Mouse (Mus musculus) heart, postnatal 14 days (tissue): ENCODE measurements around the gene Gm49355. TPM values are rescaled to one million over a fixed set of nuclear protein-coding genes. Genes with fewer than 3 reads are reported as not detected.

Source experiments
- DNase-seq, 2 experiments: peaks; one replicate each; pipeline ENCODE4 v3.0.0; 2021 to 2022
- intact Hi-C: fragments of 180-260 bp; cut with DNase I; formaldehyde crosslinking; loops from one replicate; pipeline ENCODE4 v1.15.1; 2025
- total RNA-seq, 2 experiments: library from RNA; stranded (reverse); gene quantifications; 2 replicates each; pipeline ENCODE4 v1.2.3; 2021

The Gm49355 gene
- total RNA-seq, 2 experiments from 2014 or later: not detected

- intact Hi-C loops: no loop called here
- DNase-seq: no peak
Observed at GRCm38 (mm10) chr14:12341789-12342457, 58.1 kb downstream of the Gm49355 start.

DNA sequence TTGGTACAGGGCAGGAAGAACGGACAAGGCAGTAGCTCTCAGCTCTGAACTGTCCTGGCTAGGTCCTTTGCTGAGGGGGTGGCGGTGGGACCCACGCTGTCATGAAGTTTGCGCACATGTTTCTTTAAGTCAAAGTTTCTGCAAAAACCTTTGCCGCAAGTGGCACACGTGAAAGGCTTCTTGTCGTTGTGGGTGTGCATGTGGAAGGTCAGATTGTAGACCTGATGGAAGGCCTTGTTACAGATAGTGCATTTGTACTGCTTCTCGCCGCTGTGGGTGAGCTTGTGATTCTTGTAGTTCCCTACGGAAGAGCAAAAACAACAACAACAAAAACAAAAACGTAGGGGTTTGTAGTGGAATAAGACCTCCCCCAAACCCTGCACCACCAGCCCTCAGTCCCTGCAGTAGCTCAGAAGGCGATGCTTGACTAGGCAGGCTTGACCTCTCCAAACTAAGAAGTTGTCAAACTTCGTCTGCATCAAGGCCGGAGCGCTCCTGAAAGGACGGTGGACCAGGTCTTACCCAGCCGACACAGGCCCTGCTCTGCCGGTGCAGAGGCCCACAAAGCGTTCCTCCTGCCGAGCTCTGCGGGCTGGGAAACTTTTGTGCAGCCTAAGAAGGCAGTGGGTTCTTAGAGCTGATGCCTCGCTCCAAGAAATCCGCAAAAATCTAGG lies 58.8 kb downstream of the Gm49355 start:
- intact Hi-C loops: no loop called here
- no peak for DNase-seq

DNA sequence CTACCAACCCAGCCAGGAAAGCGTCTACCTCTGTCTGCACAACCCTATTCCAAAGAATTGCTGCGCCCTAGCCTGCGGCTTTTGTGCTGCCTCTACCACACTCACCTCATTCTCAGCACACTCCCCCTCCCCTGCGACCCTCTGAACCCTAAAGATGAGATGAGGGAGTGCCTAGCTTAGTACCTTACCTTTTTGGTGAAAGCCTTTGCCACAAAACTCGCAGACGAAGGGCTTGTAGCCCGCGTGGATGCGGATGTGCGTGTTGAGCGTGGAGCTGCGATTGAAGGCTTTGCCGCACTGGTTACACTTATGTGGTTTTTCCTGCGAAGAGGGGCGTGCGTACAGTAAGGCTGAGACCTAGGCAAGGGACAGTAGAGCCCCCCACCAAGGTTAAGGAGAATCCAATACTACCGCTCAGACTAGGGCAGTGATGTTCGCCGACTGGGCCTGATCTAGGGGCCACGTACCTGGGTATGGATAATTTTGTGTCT lies 59.7 kb downstream of the Gm49355 start:
- intact Hi-C loops: no loop called here
- no peak for DNase-seq

GRCm38 (mm10) chr14:12344061-12344745 lies 60.4 kb downstream of the Gm49355 start:
- intact Hi-C loops: no loop called here
- no peak for DNase-seq

GRCm38 (mm10) chr14:12344746-12345240 lies 61.0 kb downstream of the Gm49355 start:
- no peak for DNase-seq
- intact Hi-C loops: no loop called here

GRCm38 (mm10) chr14:12345241-12345921 lies 61.6 kb downstream of the Gm49355 start:
- intact Hi-C loops: no loop called here
- no peak for DNase-seq

DNA sequence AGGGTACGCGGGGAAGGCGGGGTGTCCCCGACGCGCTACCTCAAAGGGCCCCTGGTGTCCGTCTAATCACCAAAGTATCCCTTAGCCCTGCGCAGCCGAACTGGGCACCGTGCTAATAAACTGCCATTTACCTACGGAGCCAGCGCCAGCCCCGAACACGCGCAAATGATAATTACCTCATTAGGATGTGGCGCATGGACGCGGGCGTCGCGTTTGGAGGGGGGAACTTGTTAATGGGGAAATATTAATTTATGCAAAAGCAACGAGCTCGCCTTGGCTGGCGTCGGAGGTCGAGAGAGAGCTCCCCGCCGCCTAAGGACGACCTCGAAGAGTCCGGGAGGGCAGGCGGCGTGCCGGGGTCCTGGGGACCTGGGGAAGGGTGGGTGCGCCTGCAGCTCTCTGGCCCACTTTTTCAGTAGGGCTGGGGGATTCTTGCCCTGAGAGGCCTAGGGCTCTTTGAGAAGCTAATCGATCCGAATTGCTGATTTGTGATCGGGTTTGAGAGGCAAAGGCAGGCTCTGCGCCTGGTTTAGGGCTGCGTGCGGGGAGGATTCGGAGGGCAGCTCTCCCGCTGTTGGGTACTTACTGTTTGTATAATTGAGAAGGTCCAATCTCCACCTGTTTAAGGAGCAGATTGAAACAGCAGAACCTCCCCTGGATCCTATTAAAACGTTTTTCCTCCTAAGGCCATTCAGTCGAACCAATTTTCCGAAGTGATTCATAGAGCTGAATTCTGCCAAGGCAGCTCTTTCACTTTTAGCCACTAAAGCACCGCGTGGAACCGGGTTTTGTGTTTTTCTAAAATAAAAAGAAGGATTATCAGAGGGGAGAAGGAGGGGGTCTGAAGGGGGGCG lies 62.5 kb downstream of the Gm49355 start:
- no peak for DNase-seq
- intact Hi-C loops: no loop called here

GRCm38 (mm10) chr14:12346865-12347600 lies 63.3 kb downstream of the Gm49355 start:
- intact Hi-C loops: no loop called here
- no peak for DNase-seq

DNA sequence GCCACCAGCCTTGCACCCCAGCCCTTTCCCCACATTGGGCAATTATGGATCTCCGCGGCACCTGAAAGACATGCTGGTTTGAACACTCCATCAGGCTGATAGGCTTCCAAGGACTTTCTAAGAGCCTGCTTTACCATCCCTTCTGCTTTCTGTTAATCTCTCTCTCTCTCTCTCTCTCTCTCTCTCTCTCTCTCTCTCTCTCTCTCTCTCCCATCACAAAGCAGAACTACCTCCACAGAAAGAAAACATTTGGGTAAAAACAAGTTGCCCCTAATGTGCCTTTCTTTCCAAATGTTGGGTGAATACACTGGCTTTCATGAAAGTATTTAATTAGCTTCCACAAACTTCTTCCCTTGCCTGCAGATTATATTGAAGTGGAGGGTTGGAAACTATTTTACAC lies 64.3 kb downstream of the Gm49355 start, which contains the start of gene Fezf2:
Gene Fezf2 (minus strand): TSS at position 101 of the 400 bp plus-strand sequence.
- intact Hi-C loops: no loop called here

DNA sequence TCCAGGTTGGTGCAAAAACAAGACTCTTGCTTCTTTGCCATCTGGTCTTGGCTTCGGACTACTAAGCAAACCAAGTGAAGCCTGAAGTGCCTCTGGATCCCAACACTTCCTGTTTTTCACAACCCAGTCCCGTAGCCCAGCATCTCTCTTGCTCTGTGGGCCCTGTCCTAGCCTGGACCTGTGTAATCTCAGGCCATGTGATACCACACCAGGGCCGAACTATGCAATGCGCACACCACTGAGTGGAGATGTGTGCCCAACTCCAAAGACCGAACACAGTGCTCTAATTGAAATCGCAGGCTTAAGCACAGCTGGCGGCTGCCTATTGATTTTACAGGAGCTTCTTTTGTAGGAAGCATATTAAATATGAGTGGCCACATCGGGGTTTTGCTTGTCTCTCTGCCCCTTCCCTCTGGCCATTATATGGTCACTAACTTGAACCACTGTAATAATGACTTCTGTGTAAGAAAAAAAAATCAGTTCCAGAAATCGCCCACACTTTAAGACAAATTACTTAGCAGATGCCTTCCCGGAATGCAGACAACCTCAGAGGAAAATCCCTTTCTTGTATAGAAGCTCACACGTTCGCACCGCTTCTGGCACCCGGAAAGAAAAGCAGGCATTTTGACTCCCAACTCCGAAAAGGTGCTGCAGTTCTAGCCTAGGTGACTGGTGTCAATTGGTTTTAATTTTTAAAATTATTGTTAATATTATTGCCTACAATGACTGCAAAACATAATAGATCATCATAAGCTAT lies 65.7 kb downstream of the Gm49355 start:
- no peak for DNase-seq
- intact Hi-C loops: no loop called here

More for the DNA sequence above, 64.3 kb downstream of the Gm49355 start, which contains the start of gene Fezf2:
- no peak for DNase-seq

- DNase-seq: no peak
- intact Hi-C loops: no loop called here
Observed at GRCm38 (mm10) chr14:12350271-12350916, 66.6 kb downstream of the Gm49355 start.

Other genes starting within 250 kb of the Gm49355 start
- 10 to 100 TPM; 19.7 to 21.5 TPM for gene 3830406C13Rik, start 197 bp downstream of the Gm49355 start, total RNA-seq
- under 1 TPM in 1 of 2 experiments, not detected in 1; 0.12 TPM for gene Fezf2, start 64.2 kb downstream of the Gm49355 start, total RNA-seq